8 mouse cellular contexts compared by ENCODE assay signal in genomic region chr1:182408684-182409327, GRCm38 (mm10). TPM values are rescaled to one million over a fixed set of nuclear protein-coding genes. Genes with fewer than 3 reads are reported as not detected.
A peak's percentile ranks its signal among the peaks of the same experiment; 100 is the strongest.
DNase-seq lines count a peak whose midpoint lies in the region; ATAC-seq lines count a peak whose summit lies in the region.

Trp53bp2 (plus strand) TSS chr1:182409172.

- under 1% methylated on average over 52 of the region's 71 CpGs for WGBS in hindbrain, embryonic 11.5 days

- DNase-seq in MN1 (ENCODE audit: low spot score), result peak; percentile 99
- peak; percentile 99 for DNase-seq in cerebellum, adult 9-10 months
- peak; percentile 94 to 99 for DNase-seq in frontal cortex, adult 2 months (ENCODE audit: extremely low spot score in 1 of 2, low spot score in 1 of 2)
- DNase-seq in hindbrain, embryonic 11.5 days (ENCODE audit: low spot score), result peak; percentile 100
- DNase-seq in layer of hippocampus, postnatal 10 days (ENCODE audit: low spot score in 2 of 2), result peak; percentile 100
- peak; percentile 99 for DNase-seq in lung, postnatal 10 days
- peak; percentile 100 for DNase-seq in ovary, postnatal 36 days (ENCODE audit: low spot score)
- peak; percentile 100 for DNase-seq in thymus, postnatal 25 days

- H3K4me1 ChIP-seq in hindbrain, embryonic 11.5 days (replicated peaks; ENCODE audit: control insufficient read depth, insufficient read depth, low read length), result no peaks in the 10 kb centered on the region; the same call in 1 of the 2 replicates

- H3K36me3 ChIP-seq in hindbrain, embryonic 11.5 days (ENCODE audit: control insufficient read depth, insufficient read depth, low read length), result no peaks in the 10 kb centered on the region

- no peaks in the 10 kb centered on the region for H3K9me3 ChIP-seq in hindbrain, embryonic 11.5 days (ENCODE audit: control insufficient read depth, low read length)

- H3K4me3 ChIP-seq in hindbrain, embryonic 11.5 days (ENCODE audit: low read depth, low read length), result peak within 1 kb of the TSS; percentile 94

- H3K27me3 ChIP-seq in hindbrain, embryonic 11.5 days (ENCODE audit: control insufficient read depth, insufficient read depth, low read length), result no peaks in the 10 kb centered on the region

- H3K9ac ChIP-seq in hindbrain, embryonic 11.5 days (ENCODE audit: low read depth, low read length), result peak within 1 kb of the TSS; percentile 94

- peak; percentile 95 for ATAC-seq in hindbrain, embryonic 11.5 days (ENCODE audit: low FRiP score)

- H3K4me2 ChIP-seq in hindbrain, embryonic 11.5 days (replicated peaks; ENCODE audit: low read depth, low read length), result peak within 1 kb of the TSS; percentile 65

- H3K27ac ChIP-seq in hindbrain, embryonic 11.5 days (ENCODE audit: low read depth, low read length), result peak within 1 kb of the TSS; percentile 94

RNA-seq across cellular contexts. Expression of gene Trp53bp2, which starts in this region (rescaled TPM):
- polyA plus RNA-seq in frontal cortex, adult 2 months (2012; rRNA removed), result 21.1 and 22.2 TPM in 2 replicates
- 28.0 and 30.3 TPM in 2 replicates for polyA plus RNA-seq in hindbrain, embryonic 11.5 days (2014; fragmentation: Nextera tagmentation; extraction: Ambion mirVana)
- total RNA-seq in layer of hippocampus, postnatal 10 days (2021), result 10 to 100 TPM; 22.5 to 26.6 TPM

Comparison
In these comparisons a context has a peak if more than half of its experiments do, and no peak if none do; other contexts are left out.
1. Peak in every context shown above with its lines: DNase-seq, ATAC-seq, H3K4me3 ChIP-seq and H3K27ac ChIP-seq.